Mouse (Mus musculus): ENCODE measurements around the gene Dlk2. TPM values are rescaled to one million over a fixed set of nuclear protein-coding genes. Genes with fewer than 3 reads are reported as not detected.
A peak's percentile ranks its signal among the peaks of the same experiment; 100 is the strongest.

Gene Dlk2
- polyA plus RNA-seq, 1 experiment from 2014 or later: 1.2 TPM

GRCm38 (mm10) chr17:46306956-46307355, 9.7 kb downstream of the Dlk2 start:
- WGBS: 94% methylated on average over 15 of the region's 15 CpGs
- Histone ChIP-seq H3K36me3 (replicated peaks) (peaks cover 4% of the 10 kb centered on the region; the same call in 1 of the 2 replicates), H3K4me3 (no peak overlapping the region)

GRCm38 (mm10) chr17:46309835-46310234, 12.6 kb downstream of the Dlk2 start:
- no peaks in the 10 kb centered on the region for H3K36me3 ChIP-seq (replicated peaks)
- no peaks in the 10 kb centered on the region for H3K4me1 ChIP-seq
- WGBS: 86% methylated on average over 12 of the region's 12 CpGs
- H3K4me3 ChIP-seq: no peak overlapping the region
- H3K9me3 ChIP-seq: no peaks in the 10 kb centered on the region
- no peaks in the 10 kb centered on the region for H3K27me3 ChIP-seq (ENCODE audit: poor library complexity, severe bottlenecking)
- no peak overlapping the region for H3K27ac ChIP-seq
- no peak for DNase-seq (ENCODE audit: extremely low spot score, low spot score)

More at GRCm38 (mm10) chr17:46306956-46307355, 9.7 kb downstream of the Dlk2 start:
- Histone ChIP-seq H3K27me3 (ENCODE audit: poor library complexity, severe bottlenecking) (no peaks in the 10 kb centered on the region; the same call in 1 of the 2 replicates), H3K27ac (no peak overlapping the region), H3K9me3 (no peaks in the 10 kb centered on the region), H3K4me1 (peaks cover 3% of the 10 kb centered on the region; the same call in 1 of the 2 replicates)
- DNase-seq (ENCODE audit: extremely low spot score, low spot score): no peak

GRCm38 (mm10) chr17:46310515-46310914, 13.3 kb downstream of the Dlk2 start:
- Histone ChIP-seq H3K9me3 (no peaks in the 10 kb centered on the region), H3K27me3 (ENCODE audit: poor library complexity, severe bottlenecking) (no peaks in the 10 kb centered on the region), H3K4me1 (no peaks in the 10 kb centered on the region), H3K27ac (no peak overlapping the region), H3K4me3 (no peak overlapping the region), H3K36me3 (replicated peaks) (no peaks in the 10 kb centered on the region)
- DNase-seq (ENCODE audit: extremely low spot score, low spot score): no peak
- 90% methylated on average over 10 of the region's 10 CpGs for WGBS

GRCm38 (mm10) chr17:46313135-46313715, 16.0 kb downstream of the Dlk2 start:
- 90% methylated on average over 9 of the region's 9 CpGs for WGBS
- Histone ChIP-seq H3K4me3 (no peak overlapping the region), H3K36me3 (replicated peaks) (no peaks in the 10 kb centered on the region), H3K27me3 (ENCODE audit: poor library complexity, severe bottlenecking) (no peaks in the 10 kb centered on the region), H3K27ac (no peak overlapping the region), H3K4me1 (no peaks in the 10 kb centered on the region), H3K9me3 (no peaks in the 10 kb centered on the region)
- no peak for DNase-seq (ENCODE audit: extremely low spot score, low spot score)

DNA sequence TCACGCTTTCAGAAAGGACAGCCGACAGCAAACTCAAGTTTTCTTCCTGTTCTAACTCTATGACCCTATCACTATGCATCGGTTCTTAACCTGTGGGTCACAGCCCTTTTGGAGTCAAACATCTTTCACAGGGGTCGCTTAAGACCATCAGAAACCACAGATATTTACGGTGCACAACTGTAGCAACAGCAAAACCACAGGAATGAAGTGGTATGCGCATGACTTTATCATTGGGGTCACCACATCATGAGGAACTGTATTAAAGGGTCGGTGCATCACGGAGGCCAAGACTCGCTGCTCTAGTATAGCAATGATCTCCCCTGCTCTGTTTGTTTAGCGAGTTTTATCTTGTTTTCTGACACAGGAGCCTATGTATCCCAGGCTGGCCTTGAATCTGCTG, 18.6 kb downstream of the Dlk2 start:
- Histone ChIP-seq H3K27ac (no peak overlapping the region), H3K27me3 (ENCODE audit: poor library complexity, severe bottlenecking) (no peaks in the 10 kb centered on the region), H3K36me3 (replicated peaks) (peaks cover 4% of the 10 kb centered on the region), H3K4me3 (no peak overlapping the region), H3K9me3 (no peaks in the 10 kb centered on the region), H3K4me1 (no peaks in the 10 kb centered on the region)
- WGBS: 90% methylated on average over 10 of the region's 10 CpGs
- DNase-seq (ENCODE audit: extremely low spot score, low spot score): no peak

- H3K36me3 ChIP-seq (replicated peaks): peaks cover 39% of the 10 kb centered on the region
- H3K27me3 ChIP-seq (ENCODE audit: poor library complexity, severe bottlenecking): no peaks in the 10 kb centered on the region
- H3K4me1 ChIP-seq: no peaks in the 10 kb centered on the region
- WGBS: 83% methylated on average over 6 of the region's 6 CpGs
- no peak overlapping the region for H3K27ac ChIP-seq
- H3K9me3 ChIP-seq: no peaks in the 10 kb centered on the region
- no peak overlapping the region for H3K4me3 ChIP-seq
- no peak for DNase-seq (ENCODE audit: extremely low spot score, low spot score)
Observed at GRCm38 (mm10) chr17:46320492-46320891, 23.3 kb downstream of the Dlk2 start.

DNA sequence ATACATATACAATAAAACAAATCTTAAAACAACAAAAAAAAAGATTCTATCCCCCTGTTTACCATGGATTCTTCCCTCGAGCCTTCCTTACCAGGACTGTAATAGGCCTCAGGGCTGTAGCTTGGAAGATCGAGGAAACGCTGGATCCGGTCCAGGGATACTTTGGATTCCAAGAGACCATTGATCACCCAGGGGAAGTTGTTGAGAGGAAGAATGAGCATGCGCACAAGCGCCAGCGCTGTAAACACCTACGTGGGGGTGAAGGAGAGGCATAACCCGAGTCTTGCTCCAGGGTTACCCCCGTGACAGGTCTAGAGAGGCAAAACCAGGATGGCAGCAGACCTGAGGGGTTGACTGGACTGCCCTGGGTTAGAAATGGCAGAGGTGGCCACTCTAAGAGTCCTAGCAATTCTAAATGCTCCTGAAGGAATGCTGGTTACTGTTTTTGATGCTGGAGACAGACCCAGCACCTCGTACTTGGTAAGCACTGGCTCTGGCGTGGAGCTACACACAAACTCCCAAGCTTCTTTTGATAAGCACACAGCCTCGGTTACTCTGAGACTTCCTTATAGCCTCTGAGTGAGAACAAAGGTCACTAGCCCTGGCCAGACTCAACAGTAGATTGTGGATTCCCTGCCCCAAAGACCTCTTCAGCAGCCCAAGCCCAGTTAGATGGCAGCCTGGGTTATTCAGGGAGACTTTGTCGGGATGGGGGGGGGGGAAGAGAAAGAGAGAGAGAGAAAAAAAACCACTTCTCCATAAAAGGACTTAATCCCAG, 25.0 kb downstream of the Dlk2 start:
- no peak for DNase-seq (ENCODE audit: extremely low spot score, low spot score)
- H3K4me3 ChIP-seq: no peak overlapping the region
- peaks cover 39% of the 10 kb centered on the region for H3K36me3 ChIP-seq (replicated peaks)
- WGBS: 92% methylated on average over 14 of the region's 14 CpGs
- no peaks in the 10 kb centered on the region for H3K27me3 ChIP-seq (ENCODE audit: poor library complexity, severe bottlenecking)
- peaks cover 8% of the 10 kb centered on the region for H3K4me1 ChIP-seq
- no peak overlapping the region for H3K27ac ChIP-seq
- H3K9me3 ChIP-seq: no peaks in the 10 kb centered on the region

DNA sequence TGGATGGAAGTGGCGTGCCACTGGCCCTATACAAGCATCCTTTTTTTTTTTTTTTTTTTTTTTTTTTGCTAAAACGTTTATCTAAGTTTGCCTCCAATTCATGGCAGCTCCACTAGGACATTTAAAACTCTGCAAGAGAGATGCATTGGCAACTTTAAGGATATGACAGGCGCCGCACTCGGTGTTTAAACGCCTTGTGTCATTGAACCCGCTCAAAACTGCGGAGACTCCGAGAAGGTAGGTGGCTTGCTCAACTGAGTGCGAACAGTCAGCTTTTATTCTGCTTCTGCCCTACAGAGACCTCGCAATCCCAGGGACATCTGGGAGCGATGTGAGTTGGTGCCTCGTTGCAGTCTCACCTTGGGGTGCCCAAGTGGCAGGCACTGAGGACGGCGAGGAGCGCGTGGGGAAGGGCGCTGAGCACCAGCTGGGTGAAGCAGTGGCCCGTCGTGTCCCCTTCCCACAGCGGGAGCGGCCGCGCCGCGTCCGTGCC, 30.2 kb downstream of the Dlk2 start:
- WGBS: 5% methylated on average over 27 of the region's 27 CpGs
- Histone ChIP-seq H3K27me3 (ENCODE audit: poor library complexity, severe bottlenecking) (no peaks in the 10 kb centered on the region), H3K4me3 (peak overlapping the region; percentile 83), H3K4me1 (peaks cover 17% of the 10 kb centered on the region), H3K27ac (peak overlapping the region; percentile 92), H3K36me3 (replicated peaks) (peaks cover 20% of the 10 kb centered on the region), H3K9me3 (no peaks in the 10 kb centered on the region)
- no peak for DNase-seq (ENCODE audit: extremely low spot score, low spot score)

- H3K27me3 ChIP-seq (ENCODE audit: poor library complexity, severe bottlenecking): no peaks in the 10 kb centered on the region
- WGBS: under 1% methylated on average over 40 of the region's 40 CpGs
- DNase-seq (ENCODE audit: extremely low spot score, low spot score): peak; percentile 95
Observed at GRCm38 (mm10) chr17:46327906-46328534, 30.8 kb downstream of the Dlk2 start, which contains the start of gene Abcc10. TSS of gene Abcc10 (minus strand) at chr17:46328352.

GRCm38 (mm10) chr17:46328723-46329122, 31.5 kb downstream of the Dlk2 start:
- H3K36me3 ChIP-seq (replicated peaks): peaks cover 9% of the 10 kb centered on the region
- H3K27me3 ChIP-seq (ENCODE audit: poor library complexity, severe bottlenecking): no peaks in the 10 kb centered on the region
- peak overlapping the region; percentile 83 for H3K4me3 ChIP-seq
- WGBS: 74% methylated on average over 6 of the region's 6 CpGs
- peak overlapping the region; percentile 92 for H3K27ac ChIP-seq
- H3K4me1 ChIP-seq: peaks cover 17% of the 10 kb centered on the region
- DNase-seq (ENCODE audit: extremely low spot score, low spot score): no peak
- H3K9me3 ChIP-seq: 0 out of 2 replicates have a peak, but pooled peaks cover 2% of the 10 kb centered on the region

More at GRCm38 (mm10) chr17:46327906-46328534, 30.8 kb downstream of the Dlk2 start, which contains the start of gene Abcc10:
- H3K9me3 ChIP-seq: no peaks in the 10 kb centered on the region
- peak within 1 kb of the TSS; percentile 83 for H3K4me3 ChIP-seq
- peaks cover 17% of the 10 kb centered on the region for H3K4me1 ChIP-seq
- peaks cover 16% of the 10 kb centered on the region for H3K36me3 ChIP-seq (replicated peaks)
- peak within 1 kb of the TSS; percentile 92 for H3K27ac ChIP-seq

- Histone ChIP-seq H3K36me3 (replicated peaks) (no peaks in the 10 kb centered on the region), H3K9me3 (0 out of 2 replicates have a peak, but pooled peaks cover 4% of the 10 kb centered on the region), H3K4me1 (no peaks in the 10 kb centered on the region), H3K4me3 (no peak overlapping the region), H3K27ac (no peak overlapping the region), H3K27me3 (ENCODE audit: poor library complexity, severe bottlenecking) (no peaks in the 10 kb centered on the region)
- DNase-seq (ENCODE audit: extremely low spot score, low spot score): no peak
- 24% methylated on average over 5 of the region's 5 CpGs for WGBS
Observed at GRCm38 (mm10) chr17:46336475-46336874, 39.3 kb downstream of the Dlk2 start.

- H3K36me3 ChIP-seq (replicated peaks): no peaks in the 10 kb centered on the region
- no peak overlapping the region for H3K27ac ChIP-seq
- H3K4me3 ChIP-seq: no peak overlapping the region
- H3K4me1 ChIP-seq: no peaks in the 10 kb centered on the region
- H3K27me3 ChIP-seq (ENCODE audit: poor library complexity, severe bottlenecking): no peaks in the 10 kb centered on the region
- peaks cover 25% of the 10 kb centered on the region for H3K9me3 ChIP-seq
- DNase-seq (ENCODE audit: extremely low spot score, low spot score): no peak
- 83% methylated on average over 7 of the region's 7 CpGs for WGBS
Observed at GRCm38 (mm10) chr17:46341208-46341607, 44.0 kb downstream of the Dlk2 start.

Data from forebrain, embryonic 10.5 days (tissue).